22 mouse cellular contexts compared by ENCODE assay signal in the genomic region with DNA sequence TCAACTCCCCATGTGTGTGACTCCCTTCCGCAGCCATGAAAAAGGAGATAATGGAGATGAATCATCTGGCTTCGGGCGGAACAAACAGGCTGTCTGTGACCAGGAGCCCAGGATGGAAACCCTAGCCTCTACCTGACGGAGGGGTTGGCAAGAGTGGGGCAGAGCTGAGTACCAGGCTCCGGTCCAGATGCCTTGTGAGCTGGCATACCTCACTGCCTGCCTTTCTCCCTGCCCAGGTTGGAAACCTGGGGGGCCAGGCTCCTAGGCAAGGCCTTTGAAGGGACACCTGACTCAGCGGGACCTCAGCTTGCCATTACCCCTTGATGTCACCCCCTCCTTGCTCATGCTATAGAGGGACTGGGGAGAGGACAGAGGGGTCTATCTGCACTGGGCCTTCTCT. TPM values are rescaled to one million over a fixed set of nuclear protein-coding genes. Genes with fewer than 3 reads are reported as not detected.
DNase-seq lines count a peak whose midpoint lies in the region.
"Had no signal": no experiment of that assay in that cellular context is flagged by ENCODE, and none has a peak within 500 bp of the region (broad histone marks: within the 10 kb centered on the region; RNA-seq: fewer than 3 reads in every experiment).

No protein-coding gene starts in this region.

- peak; percentile 47 for DNase-seq in adrenal gland, adult 2 months
- DNase-seq in adrenal gland, postnatal 25 days: no peak
- DNase-seq in cerebellum, adult 18-20 months: peak; percentile 56 to 66
- no peak for DNase-seq in cerebellum, adult 11 months
- peak; percentile 55 for DNase-seq in cerebellum, adult 8-10 months
- peak; percentile 50 to 55 for DNase-seq in cerebellum, postnatal 36 days
- DNase-seq in right cerebral cortex, postnatal 25 days: no peak
- no peak for DNase-seq in frontal cortex, adult 2 months (ENCODE audit: extremely low spot score in 1 of 2, low spot score in 1 of 2)
- DNase-seq: embryo, embryonic 11 days; gastrocnemius, adult 2 months; gastrocnemius, postnatal 36 days; heart, adult 2 months; kidney, adult 18-20 months; kidney, postnatal 25 days; lung, postnatal 4 days; thymus, postnatal 25 days had no signal

RNA-seq across cellular contexts. Expression of a gene that starts 12.2 kb away (rescaled TPM):
- under 1 TPM in 1 of 2 experiments, not detected in 1; 0.28 TPM for total RNA-seq in adrenal gland, adult 2 months (2021)
- polyA plus RNA-seq in adrenal gland, adult 2 months (2012; rRNA removed): 0.11 and 0.47 TPM in 2 replicates
- not detected in 2 replicates for total RNA-seq in adrenal gland, postnatal 25 days (2021)
- 0.80 and 0.95 TPM in 2 replicates for polyA plus RNA-seq in frontal cortex, adult 2 months (2012; rRNA removed)
- total RNA-seq: G1E; gastrocnemius, adult 2 months; gastrocnemius, postnatal 36 days; heart, adult 2 months; hematopoietic stem cell, adult 5-6 weeks; layer of hippocampus, adult 18-20 months; monocyte, adult 5-6 weeks had no signal
- polyA plus RNA-seq: liver, embryonic 11.5 days; Patski had no signal

Comparison
In these comparisons a context has a peak if more than half of its experiments do, and no peak if none do; other contexts are left out.
1. DNase-seq: peak in adrenal gland, adult 2 months (single experiment), cerebellum, adult 18-20 months (2 of 2), cerebellum, adult 8-10 months (single experiment) and cerebellum, postnatal 36 days (2 of 2); none in adrenal gland, postnatal 25 days (single experiment), cerebellum, adult 11 months (single experiment), right cerebral cortex, postnatal 25 days (single experiment) and frontal cortex, adult 2 months (0 of 2).